Mouse (Mus musculus) mouse embryonic stem cell (cell line): ENCODE data around the gene Gm5127.

Source experiments
- in situ Hi-C, 2 experiments: fragments of 300-500 bp; cut with MboI; formaldehyde crosslinking; loops; 1 replicate in 1 of 2; 3 replicates in 1 of 2; pipeline ENCODE4 v1.14.3; 2019 to 2020; ENCODE audit warnings: low sequenced_read_pairs in 2 of 2, low pct_unique_long_range_greater_than_20kb in 1 of 2, mixed read lengths in 1 of 2; ENCODE audit not compliant: unreplicated experiment in 1 of 2

Gene Gm5127

DNA sequence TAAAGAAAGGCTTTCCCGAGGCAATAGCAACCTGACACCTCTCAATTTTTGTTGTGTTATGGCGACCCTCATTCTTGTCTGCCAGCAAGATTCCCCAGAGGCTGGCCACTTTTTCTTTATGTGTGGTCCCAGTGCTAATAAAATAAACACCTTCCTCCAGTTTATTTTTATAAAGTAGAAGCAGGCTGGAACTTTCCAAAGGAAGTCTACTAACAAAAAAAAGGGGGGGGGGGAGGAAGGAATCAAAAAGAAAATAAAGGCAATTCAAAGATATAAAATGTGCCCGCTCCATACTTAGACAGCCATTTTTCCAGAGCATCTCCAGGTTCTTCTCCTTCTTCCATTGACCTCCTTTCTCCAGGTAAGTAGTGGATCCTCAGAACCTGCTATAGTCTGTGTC is at the start of gene Gm5127:
Gene Gm5127 (plus strand): TSS at position 301 of the 400 bp plus-strand sequence.
- in situ Hi-C loops: no loop called here

DNA sequence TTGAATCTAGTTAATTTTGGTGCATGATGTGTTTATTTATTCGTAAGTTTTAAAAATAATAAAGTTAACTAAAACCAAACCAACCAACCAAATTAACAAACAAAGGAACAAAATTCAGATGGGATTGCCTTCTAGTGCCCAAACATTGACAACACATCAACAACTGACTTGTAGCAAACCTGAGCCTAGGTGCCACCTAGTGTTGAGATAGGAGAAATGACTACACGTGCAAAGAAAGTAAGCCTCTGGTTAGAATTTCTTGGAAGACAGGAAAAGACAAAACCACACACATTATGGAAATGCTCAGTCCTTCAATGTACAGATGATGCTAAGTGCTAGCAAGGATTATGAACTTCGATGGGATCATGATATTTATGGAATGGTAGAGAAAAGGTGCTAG is 46.6 kb upstream of the Gm5127 start:
- in situ Hi-C loops: no loop called here

DNA sequence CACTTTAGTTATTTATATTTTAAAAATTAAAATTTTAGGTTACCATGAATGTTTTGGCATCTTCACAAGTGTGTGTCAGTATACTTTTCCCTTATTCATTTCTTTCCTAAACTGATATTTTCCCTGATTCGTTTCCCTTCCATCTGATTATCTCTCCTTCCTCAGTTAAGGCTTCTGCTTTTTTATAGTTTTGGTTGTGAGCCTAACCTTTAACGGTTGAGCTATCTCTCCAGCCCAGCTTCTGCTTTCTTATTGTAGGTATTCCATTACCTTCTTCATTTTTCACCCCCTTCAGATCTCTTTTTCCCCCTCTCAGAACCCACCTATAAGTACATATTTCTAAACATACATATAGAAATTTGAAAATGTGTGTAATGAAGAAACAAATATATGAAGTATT is 27.5 kb upstream of the Gm5127 start:
- in situ Hi-C loops: no loop called here

DNA sequence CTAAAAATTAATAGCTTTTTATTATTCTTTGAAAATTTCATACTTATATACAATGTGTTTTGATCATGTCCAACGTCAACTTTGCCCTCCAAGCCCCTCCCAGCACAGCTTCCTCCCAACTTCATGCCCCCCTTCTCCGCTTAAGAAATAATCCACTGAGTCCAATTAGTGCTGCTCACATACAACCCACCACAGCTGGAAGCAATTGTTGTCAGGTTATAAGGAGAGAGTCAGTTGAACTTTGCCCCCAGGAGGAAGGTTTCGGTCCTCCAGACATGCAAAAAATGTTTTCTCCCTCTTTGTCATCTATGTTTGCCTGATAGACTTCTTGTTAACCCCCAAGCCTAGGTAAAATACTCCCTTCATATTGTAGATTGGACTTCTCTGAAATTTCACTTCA is 4.0 kb upstream of the Gm5127 start:
- in situ Hi-C loops: no loop called here

DNA sequence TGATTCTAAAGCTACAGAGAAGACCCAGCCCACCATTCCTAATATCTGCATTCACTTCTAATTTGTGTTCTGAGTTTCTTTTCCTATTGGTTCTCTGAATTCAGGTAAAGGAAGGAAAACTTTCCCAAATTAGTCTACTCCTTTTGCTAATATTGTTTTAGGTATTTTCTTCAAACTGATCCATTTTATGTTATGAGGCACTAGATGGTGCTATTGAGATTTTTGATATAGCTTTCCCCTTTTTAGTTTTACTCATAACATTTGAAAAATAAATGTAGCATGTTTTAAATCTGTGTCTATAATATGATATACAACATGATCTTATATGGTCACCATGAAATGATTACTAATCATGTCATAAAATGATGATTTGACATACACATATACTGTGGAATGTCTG is 2.6 kb upstream of the Gm5127 start:
- in situ Hi-C loops: no loop called here

DNA sequence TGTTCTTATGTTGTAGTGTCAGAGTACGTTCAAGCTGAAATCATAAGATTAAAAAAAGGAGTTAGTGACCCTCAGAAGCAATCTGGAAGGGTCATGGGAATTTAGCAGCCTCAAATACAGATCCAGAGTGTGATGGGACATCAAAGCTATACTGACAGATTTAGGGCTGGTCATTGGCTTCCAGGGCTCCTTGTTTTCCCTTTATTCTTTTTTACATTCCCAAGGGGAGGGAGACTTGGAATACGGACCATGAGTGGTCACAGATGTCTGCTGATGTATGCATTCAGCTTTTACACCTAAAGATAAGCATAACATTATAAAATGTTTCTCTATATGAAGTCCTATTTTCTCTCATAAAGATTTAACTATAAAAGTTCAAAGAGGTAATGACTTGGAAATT is 789 bp upstream of the Gm5127 start:
- in situ Hi-C loops: no loop called here

DNA sequence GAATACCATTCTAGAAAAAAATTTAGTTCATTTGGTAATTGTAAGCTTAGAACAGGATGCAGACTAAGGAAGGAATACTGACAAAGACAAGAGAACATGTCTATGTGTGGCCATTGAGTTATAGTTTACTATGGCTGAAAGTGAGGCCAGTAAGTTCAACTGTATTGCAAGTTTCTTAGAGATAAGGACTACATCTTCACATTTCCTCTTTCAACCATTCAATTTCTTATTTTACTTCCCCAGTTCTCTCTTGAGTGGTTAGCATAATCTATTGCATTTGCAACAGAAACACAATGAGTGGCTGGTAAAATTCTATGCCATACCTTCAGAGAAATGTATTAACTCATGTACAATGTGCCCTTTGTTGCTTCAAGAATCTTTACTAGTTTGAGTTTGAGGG is 10.9 kb downstream of the Gm5127 start:
- in situ Hi-C loops: no loop called here

DNA sequence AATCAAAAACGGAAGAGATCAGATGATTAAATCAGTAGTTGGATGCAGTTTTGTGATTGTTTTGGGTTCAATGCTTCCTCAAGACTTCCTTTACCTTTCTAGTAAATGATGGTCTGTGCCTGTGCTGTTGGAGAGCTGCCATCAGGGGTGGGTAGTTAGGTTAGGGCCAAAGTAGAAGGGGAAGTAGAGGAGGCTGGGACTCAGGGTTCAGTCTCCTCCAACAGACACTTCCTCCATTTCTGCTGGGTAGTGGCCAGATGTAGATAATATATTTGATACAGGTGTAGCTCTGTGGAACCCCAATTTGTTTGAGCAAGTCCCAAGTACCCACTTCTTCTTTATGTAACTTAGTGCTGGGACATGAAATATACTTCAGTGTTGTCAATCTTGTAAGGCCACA is 12.9 kb downstream of the Gm5127 start:
- in situ Hi-C loops: no loop called here

DNA sequence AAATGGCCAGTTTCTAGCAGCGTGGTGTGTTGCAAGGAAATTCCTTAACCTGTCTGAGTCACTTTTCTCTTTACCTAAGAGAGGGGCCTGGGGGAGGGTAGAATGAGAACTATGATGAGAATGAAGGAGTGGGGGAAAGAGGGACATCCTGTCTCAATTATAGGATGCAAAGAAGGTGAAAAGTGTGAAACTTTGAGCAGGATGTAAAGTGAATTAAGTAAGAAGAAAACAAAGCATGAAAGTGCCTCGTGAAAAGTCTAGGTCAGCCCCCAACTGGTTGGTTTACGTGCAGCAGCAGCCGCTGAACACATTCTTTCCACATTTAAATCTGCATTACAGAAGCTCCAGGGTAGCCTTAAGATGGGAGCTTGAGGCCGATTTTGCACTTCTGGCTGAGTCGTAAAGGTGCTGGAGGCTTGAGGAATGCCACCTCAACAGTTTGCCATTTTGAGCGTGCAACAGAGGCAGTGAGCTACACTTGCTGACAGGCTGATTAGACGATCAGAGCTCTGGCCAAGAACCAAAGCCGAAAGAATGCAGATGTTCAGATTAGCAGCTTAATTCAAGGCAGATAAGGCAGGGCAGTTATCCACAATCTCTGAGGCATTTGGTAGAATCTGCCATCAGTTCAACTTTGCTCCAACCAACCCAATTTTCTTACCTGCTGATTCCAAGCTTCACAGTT is 19.7 kb downstream of the Gm5127 start:
- in situ Hi-C loops: no loop called here

DNA sequence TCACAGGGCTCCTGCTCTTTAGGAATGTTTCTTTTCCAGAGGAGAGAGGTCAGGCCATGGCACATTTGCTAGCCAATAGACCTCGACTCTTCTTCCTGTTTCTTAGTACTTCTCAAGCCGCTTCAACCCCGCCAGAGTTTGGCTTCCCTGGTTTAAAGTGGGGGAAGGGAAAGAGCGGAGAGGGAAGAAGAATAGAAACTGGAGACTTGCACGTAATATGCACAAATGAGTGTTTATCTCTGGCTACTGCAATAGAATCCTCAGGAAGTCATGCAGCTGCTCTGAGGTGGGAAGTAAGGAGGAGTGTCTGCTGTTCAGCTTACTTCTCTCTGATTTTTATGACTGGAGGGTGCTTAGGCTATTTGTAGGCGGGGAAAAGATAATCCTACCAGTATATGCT is 20.4 kb downstream of the Gm5127 start, which contains the start of gene Cysltr1:
Gene Cysltr1 (minus strand): TSS at position 294 of the 400 bp plus-strand sequence.
- in situ Hi-C loops: no loop called here

DNA sequence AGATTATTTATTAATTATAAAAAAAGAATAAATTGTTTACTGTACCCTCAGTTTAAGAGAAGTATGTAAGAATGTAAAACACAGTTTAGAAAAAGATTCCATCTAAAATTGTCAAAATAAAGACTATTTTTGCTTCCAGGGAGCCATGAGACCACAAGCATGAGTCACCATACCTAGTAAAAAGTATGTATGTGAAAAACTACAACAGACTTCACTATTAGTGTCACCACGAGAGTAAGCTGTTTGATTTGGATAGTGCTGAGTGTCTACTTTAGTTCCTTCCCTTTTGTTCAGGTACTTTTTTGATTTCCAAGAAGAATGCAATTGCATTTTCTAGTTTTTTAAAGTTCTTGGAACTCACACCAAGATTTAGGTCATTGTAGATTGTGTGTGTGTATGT is 39.5 kb downstream of the Gm5127 start:
- in situ Hi-C loops: no loop called here

DNA sequence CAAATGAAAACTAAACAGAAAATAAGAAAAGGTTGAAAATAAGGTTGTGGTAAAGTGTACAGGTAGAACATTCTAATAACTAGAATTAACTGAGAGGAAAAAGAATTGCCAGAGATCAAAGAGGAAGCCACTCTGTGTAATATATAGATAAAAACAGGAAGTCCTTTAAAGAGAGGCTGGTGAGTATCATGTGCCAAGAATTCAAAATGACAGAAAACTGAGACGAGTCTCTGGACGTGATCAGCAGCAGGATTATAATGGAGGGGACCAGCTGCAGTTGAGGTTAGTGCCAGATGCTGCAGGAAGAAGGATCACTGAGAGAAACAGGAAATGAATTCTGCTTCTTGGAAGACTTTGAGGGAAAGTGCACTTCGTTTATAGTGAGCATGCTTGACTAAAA is 40.7 kb downstream of the Gm5127 start:
- in situ Hi-C loops: no loop called here

DNA sequence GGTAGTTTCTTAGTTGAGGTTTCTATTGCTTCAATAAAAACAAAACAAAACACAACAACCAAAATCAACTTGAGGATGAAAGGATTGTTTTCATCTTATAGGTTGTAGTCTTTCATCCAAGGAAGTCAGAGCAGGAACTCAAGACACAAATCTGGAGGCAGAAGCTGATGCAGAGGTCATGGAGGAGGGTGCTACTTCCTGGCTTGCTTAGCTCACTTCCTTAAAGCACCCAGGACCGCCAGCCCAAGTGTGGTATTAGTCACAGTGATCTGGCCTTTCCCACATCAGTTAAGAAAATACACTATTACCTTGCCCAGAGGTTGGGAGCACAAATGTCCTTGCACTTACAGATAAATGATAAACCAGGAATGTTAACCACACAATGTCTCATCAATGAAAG is 45.5 kb downstream of the Gm5127 start:
- in situ Hi-C loops: no loop called here

DNA sequence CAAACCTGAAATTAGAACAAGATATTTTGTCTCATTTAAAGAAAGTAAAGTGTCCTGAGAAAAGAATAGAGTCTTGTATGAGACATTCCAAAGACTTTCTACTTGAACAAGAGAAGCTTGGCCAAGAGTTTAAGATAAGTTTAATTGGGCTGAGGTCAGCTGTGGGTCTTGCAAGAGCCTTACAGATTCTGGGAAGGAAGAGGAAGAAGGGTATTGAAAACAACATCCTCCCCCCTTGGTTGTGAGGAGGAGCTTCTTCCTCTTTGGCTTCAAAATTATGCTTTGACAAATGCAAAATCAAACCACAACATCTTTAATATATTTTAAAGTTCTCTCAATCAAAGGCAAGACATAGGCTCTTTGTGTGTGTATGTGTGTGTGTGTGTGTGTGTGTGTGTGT is 50.6 kb downstream of the Gm5127 start:
- in situ Hi-C loops: no loop called here

DNA sequence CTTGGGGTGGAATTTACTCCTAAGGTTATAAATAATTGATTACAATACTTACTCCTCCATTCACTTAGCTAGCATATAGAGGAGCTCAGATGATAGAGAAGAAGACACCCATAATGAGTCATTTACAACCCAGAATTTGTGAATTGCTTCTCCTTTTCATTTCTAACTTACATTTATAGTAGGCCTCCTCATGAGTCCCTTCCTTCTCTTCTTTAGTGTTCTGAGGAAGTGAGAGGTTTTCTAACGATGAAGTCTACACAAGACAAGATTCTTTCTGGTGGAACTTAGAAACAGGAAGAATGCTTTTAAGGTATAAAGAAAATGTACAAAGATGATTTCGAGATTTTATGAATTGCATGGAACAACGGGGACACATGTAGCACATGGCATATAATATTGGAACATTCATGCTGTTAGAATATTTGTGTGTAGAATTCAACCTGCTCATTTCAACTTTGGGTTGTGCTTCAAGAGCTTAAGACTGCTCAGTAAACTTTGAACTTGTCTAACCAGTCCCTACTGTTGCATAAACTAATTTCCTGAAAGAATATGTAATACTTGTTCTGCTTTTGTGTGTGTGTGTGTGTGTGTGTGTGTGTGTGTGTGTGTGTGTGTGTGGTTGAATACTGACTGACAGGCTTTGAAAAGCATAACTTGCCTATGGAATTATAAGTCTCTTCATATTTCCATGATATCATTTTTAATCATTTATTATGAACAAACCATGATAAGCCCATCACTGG is 52.0 kb downstream of the Gm5127 start:
- in situ Hi-C loops: no loop called here

DNA sequence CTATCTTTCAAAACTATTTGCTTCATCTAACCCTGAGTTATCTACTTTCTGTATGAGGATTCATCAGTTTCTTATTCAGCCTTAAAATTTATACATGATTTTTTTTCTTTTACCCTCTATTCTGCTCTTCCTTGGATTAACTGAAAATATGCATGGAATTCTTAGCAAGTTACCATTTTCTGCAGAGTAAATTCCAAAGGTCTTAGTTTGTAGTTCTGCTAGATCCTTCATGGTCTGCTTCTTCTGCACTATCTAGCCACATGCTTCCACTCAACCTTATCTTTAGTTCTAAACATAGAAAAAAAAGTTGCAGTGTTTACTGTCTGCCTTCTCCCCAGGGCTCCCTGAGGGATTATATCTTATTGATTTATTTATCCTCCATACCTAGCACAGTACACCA is 79.1 kb downstream of the Gm5127 start:
- in situ Hi-C loops: no loop called here

DNA sequence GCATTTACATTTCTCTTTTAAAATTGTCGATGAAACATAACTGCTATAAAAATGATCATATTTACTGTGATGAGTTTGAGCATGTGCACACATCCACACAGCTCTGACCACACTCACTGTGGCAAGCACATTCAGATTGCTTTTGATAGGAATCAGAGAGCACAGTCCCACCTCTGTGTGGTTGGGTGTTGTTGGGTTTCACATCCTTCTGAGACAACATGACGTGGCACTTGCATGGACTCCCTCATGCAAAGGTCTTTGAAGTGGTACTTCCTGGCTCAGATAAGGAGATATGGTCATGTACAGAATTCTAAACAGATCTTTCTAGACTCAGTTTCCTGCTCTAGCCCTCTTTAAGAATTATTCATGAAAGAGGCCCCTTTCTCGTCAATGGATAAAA is 121.6 kb downstream of the Gm5127 start:
- in situ Hi-C loops: no loop called here

DNA sequence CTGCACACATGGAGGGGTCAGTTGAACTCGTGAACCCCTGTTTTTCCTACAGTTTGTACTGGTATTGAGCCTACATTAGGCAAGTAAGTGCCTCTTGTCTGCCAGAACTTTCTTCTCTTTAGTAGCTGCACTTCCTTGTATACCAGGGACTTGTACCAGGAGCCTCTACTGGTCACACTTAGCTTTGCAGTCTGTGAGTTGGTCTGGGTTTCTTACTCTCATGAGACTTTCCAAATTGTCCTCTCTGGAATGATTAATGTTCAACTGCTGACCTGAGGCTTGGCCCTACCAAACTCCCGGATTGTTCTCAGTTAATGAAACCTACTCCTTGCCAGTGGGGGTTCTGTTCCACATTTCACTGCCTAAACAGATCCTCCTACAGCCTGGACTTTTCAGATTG is 134.2 kb downstream of the Gm5127 start:
- in situ Hi-C loops: no loop called here

DNA sequence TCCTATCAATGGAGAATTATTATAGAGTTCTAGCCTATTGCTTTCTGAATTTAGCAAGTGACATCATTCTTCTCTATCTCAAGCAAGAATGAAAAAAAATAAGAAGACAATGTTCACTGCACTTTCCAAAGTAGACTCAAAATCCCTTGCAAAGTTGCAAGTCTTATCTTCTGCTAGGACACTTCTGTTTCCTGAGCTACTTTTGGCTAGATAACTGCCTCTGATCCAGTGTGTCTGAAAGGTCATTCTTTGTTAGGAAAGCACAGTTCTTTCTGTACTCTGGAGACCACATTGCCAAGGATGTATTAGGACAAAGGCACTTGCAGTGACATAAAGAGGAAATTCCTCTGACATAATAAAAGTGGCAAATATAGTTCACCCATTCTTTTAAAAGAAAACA is 159.3 kb downstream of the Gm5127 start:
- in situ Hi-C loops: no loop called here

DNA sequence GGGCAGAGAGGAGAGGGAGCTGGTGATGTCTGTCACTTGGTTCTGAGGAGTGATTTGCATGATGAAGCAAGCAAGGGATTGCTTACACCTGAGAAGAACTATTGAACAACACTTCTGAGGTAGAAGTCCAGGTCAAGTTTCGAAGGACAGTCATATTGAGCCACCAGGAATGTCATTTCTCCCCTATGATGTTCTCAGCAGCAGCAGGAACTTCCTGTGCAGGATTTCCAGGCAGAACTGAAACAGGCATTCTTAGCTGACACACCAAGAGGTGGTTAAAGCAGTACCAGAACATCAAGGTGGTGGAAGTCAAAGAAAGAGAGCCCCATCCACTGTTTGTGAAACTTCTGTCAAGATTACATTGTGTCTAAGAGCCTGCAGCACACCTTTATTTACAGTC is 172.3 kb downstream of the Gm5127 start:
- in situ Hi-C loops: no loop called here
